In the genomic region with DNA sequence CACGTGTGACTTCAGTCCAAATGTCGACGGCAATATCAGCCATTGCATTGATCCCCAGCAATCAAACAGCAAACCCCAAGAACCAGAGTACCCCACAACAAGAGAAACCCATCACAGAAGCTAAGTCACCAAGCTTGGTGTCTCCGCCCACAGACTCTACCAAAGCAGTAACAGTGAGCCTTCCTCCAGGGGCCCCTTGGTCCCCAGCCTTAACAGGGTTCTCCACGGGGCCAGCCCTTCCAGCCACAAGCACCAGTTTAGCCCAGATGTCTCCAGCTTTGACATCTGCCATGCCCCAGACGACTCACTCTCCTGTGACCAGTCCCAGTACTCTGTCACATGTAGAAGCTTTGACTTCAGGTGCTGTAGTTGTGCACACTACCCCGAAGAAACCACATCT, we compare ENCODE assay signal across 21 mouse cellular contexts.
"Had no signal": no experiment of that assay in that cellular context is flagged by ENCODE, and none has a peak within 500 bp of the region (broad histone marks: within the 10 kb centered on the region; RNA-seq: fewer than 3 reads in every experiment).

No protein-coding gene starts in this region.

- H3K36me3 ChIP-seq: midbrain, embryonic 15.5 days had no signal

- DNase-seq: kidney, adult 11 months; kidney, adult 9 months; kidney, postnatal 14 days; layer of hippocampus, adult 9-11 months; layer of hippocampus, postnatal 36 days; left cerebral cortex, postnatal 4 days; lung, adult 2 months; lung, postnatal 14 days; retina, postnatal 1 day; right cerebral cortex, postnatal 25 days; spleen, adult 18-20 months; thymus, postnatal 25 days had no signal

- ATAC-seq: intestine, embryonic 15.5 days; midbrain, embryonic 15.5 days had no signal

- H3K9ac ChIP-seq: intestine, embryonic 15.5 days; limb, embryonic 12.5 days; limb, embryonic 15.5 days; midbrain, embryonic 15.5 days; neural tube, embryonic 13.5 days; stomach, embryonic 15.5 days had no signal

- H3K4me2 ChIP-seq: intestine, embryonic 15.5 days; limb, embryonic 12.5 days; limb, embryonic 15.5 days; midbrain, embryonic 15.5 days; neural tube, embryonic 13.5 days; stomach, embryonic 15.5 days had no signal

- H3K27me3 ChIP-seq: intestine, embryonic 15.5 days; limb, embryonic 12.5 days; limb, embryonic 15.5 days; midbrain, embryonic 15.5 days; neural tube, embryonic 13.5 days; stomach, embryonic 15.5 days had no signal

- H3K9me3 ChIP-seq: intestine, embryonic 15.5 days; limb, embryonic 15.5 days; midbrain, embryonic 15.5 days; neural tube, embryonic 13.5 days; stomach, embryonic 15.5 days had no signal

- H3K4me3 ChIP-seq: intestine, embryonic 15.5 days; layer of hippocampus, adult 2 months; limb, embryonic 12.5 days; limb, embryonic 15.5 days; midbrain, embryonic 15.5 days; myocyte; neural tube, embryonic 13.5 days; stomach, embryonic 15.5 days had no signal

- H3K4me1 ChIP-seq: intestine, embryonic 15.5 days; limb, embryonic 12.5 days; limb, embryonic 15.5 days; midbrain, embryonic 15.5 days; neural tube, embryonic 13.5 days; stomach, embryonic 15.5 days had no signal

- H3K27ac ChIP-seq: intestine, embryonic 15.5 days; layer of hippocampus, adult 2 months; limb, embryonic 12.5 days; limb, embryonic 15.5 days; macrophage; midbrain, embryonic 15.5 days; neural tube, embryonic 13.5 days; stomach, embryonic 15.5 days had no signal
